Mouse (Mus musculus) limb, embryonic 11.5 days (tissue): ENCODE data around the gene Habp4. TPM values are rescaled to one million over a fixed set of nuclear protein-coding genes. Genes with fewer than 3 reads are reported as not detected.

Experiments
- ATAC-seq: fragments of 200-750 bp; cut with Nextera tagmentation; 2 replicates; pipeline ENCODE4 v1.8.0; 2017; ENCODE audit warnings: low read depth; ENCODE audit not compliant: insufficient number of reproducible peaks, low FRiP score, low TSS enrichment
- DNase-seq: peaks from one replicate; pipeline ENCODE4 v3.0.0-alpha.2; 2015; ENCODE audit warnings: low spot score
- H3K27ac ChIP-seq: fragments of 300-500 bp; sonication (generic); replicated peaks from 2 replicates; pipeline ENCODE4 v1.5.1; 2014; ENCODE audit warnings: low read depth, mild to moderate bottlenecking, low read length
- H3K27me3 ChIP-seq: fragments of 300-500 bp; sonication (generic); 2 replicates; pipeline ENCODE4 v1.6.1; 2014; ENCODE audit warnings: mild to moderate bottlenecking, low read length, mixed read lengths; ENCODE audit not compliant: control insufficient read depth, insufficient read depth
- H3K36me3 ChIP-seq: fragments of 300-500 bp; sonication (generic); 2 replicates; pipeline ENCODE4 v1.6.1; 2014; ENCODE audit warnings: mild to moderate bottlenecking, low read length, moderate library complexity, mixed read lengths; ENCODE audit not compliant: control insufficient read depth, insufficient read depth
- H3K4me1 ChIP-seq: fragments of 300-500 bp; sonication (generic); 2 replicates; pipeline ENCODE4 v1.6.1; 2014; ENCODE audit warnings: low read length, mixed read lengths; ENCODE audit not compliant: control insufficient read depth, insufficient read depth
- H3K4me2 ChIP-seq: fragments of 300-500 bp; sonication (generic); 2 replicates; pipeline ENCODE4 v1.6.1; 2014; ENCODE audit warnings: low read depth, mild to moderate bottlenecking, moderate library complexity; ENCODE audit not compliant: severe bottlenecking
- H3K4me3 ChIP-seq: fragments of 300-500 bp; sonication (generic); 2 replicates; pipeline ENCODE4 v1.5.1; 2014; ENCODE audit warnings: low read depth, low read length
- H3K9ac ChIP-seq: fragments of 300-500 bp; sonication (generic); 2 replicates; pipeline ENCODE4 v1.6.1; 2014; ENCODE audit warnings: mild to moderate bottlenecking, low read length
- H3K9me3 ChIP-seq: fragments of 300-500 bp; sonication (generic); 2 replicates; pipeline ENCODE4 v1.6.1; 2016; ENCODE audit warnings: low read length; ENCODE audit not compliant: control insufficient read depth
- WGBS: fragments of 180-500 bp; shearing (Covaris S2); extraction: QIAGEN DNeasy Blood & Tissue Kit; methylation state at CpG from one replicate; pipeline ENCODE4 v1.1.7; 2014; 5-methylcytosine and 5-hydroxymethylcytosine counted together
- polyA plus RNA-seq: library from polyadenylated mRNA; unstranded; fragments of >200 nt; fragmentation: Nextera tagmentation; extraction: Ambion mirVana; gene quantifications from 2 replicates; pipeline ENCODE4 v1.2.1, GENCODE M21; 2014

Habp4 gene
- polyA plus RNA-seq, 1 experiment from 2014 or later = 24.4 TPM

GRCm38 (mm10) chr13:64200911-64201310 is 39.3 kb downstream of the Habp4 start:
- ATAC-seq = no peak

GRCm38 (mm10) chr13:64204726-64205125 is 43.1 kb downstream of the Habp4 start:
- peak; percentile 33 for DNase-seq
- ATAC-seq = no peak

More at GRCm38 (mm10) chr13:64200911-64201310, 39.3 kb downstream of the Habp4 start:
- no peak overlapping the region for H3K4me2 ChIP-seq
- peaks cover 2% of the 10 kb centered on the region; the same call in 1 of the 2 replicates for H3K4me1 ChIP-seq
- 98% methylated on average over 4 of the region's 4 CpGs for WGBS
- peaks cover 3% of the 10 kb centered on the region; the same call in 1 of the 2 replicates for H3K36me3 ChIP-seq
- no peak overlapping the region for H3K4me3 ChIP-seq
- no peak overlapping the region for H3K27ac ChIP-seq
- H3K9me3 ChIP-seq = no peaks in the 10 kb centered on the region
- H3K27me3 ChIP-seq = no peaks in the 10 kb centered on the region
- no peak overlapping the region for H3K9ac ChIP-seq
- no peak for DNase-seq

GRCm38 (mm10) chr13:64205186-64205585 is 43.6 kb downstream of the Habp4 start:
- H3K4me2 ChIP-seq = no peak overlapping the region
- 31% methylated on average over 2 of the region's 2 CpGs for WGBS
- no peak overlapping the region for H3K4me3 ChIP-seq
- no peak overlapping the region for H3K9ac ChIP-seq
- DNase-seq (peak; percentile 64), ATAC-seq (peak; percentile 91)
- peaks cover 2% of the 10 kb centered on the region; the same call in 1 of the 2 replicates for H3K4me1 ChIP-seq
- H3K9me3 ChIP-seq = no peaks in the 10 kb centered on the region
- H3K27ac ChIP-seq = no peak overlapping the region
- H3K36me3 ChIP-seq = peaks cover 3% of the 10 kb centered on the region; the same call in 1 of the 2 replicates
- H3K27me3 ChIP-seq = no peaks in the 10 kb centered on the region

More at GRCm38 (mm10) chr13:64204726-64205125, 43.1 kb downstream of the Habp4 start:
- Histone ChIP-seq H3K27me3 (no peaks in the 10 kb centered on the region), H3K27ac (no peak overlapping the region), H3K36me3 (peaks cover 3% of the 10 kb centered on the region; the same call in 1 of the 2 replicates), H3K4me2 (no peak overlapping the region), H3K4me1 (peaks cover 2% of the 10 kb centered on the region; the same call in 1 of the 2 replicates), H3K4me3 (no peak overlapping the region), H3K9ac (no peak overlapping the region), H3K9me3 (no peaks in the 10 kb centered on the region)
- 91% methylated on average over 2 of the region's 2 CpGs for WGBS

- WGBS = 89% methylated on average over 6 of the region's 6 CpGs
- ATAC-seq = no peak
- no peak overlapping the region for H3K4me2 ChIP-seq
Measured at GRCm38 (mm10) chr13:64208146-64208545, 46.5 kb downstream of the Habp4 start.

GRCm38 (mm10) chr13:64211995-64212603 is 50.5 kb downstream of the Habp4 start:
- Histone ChIP-seq H3K27me3 (no peaks in the 10 kb centered on the region), H3K9me3 (no peaks in the 10 kb centered on the region), H3K4me1 (no peaks in the 10 kb centered on the region), H3K4me3 (no peak overlapping the region), H3K9ac (no peak overlapping the region), H3K4me2 (no peak overlapping the region), H3K36me3 (no peaks in the 10 kb centered on the region; the same call in 1 of the 2 replicates), H3K27ac (no peak overlapping the region)
- DNase-seq (no peak), ATAC-seq (no peak)
- WGBS = 90% methylated on average over 5 of the region's 5 CpGs

More at GRCm38 (mm10) chr13:64208146-64208545, 46.5 kb downstream of the Habp4 start:
- DNase-seq = no peak
- H3K27ac ChIP-seq = no peak overlapping the region
- no peak overlapping the region for H3K4me3 ChIP-seq
- no peak overlapping the region for H3K9ac ChIP-seq
- H3K27me3 ChIP-seq = no peaks in the 10 kb centered on the region
- no peaks in the 10 kb centered on the region for H3K36me3 ChIP-seq
- H3K9me3 ChIP-seq = no peaks in the 10 kb centered on the region
- H3K4me1 ChIP-seq = 0 out of 2 replicates have a peak, but pooled peaks cover 2% of the 10 kb centered on the region

GRCm38 (mm10) chr13:64214891-64215290 is 53.3 kb downstream of the Habp4 start:
- Histone ChIP-seq H3K36me3 (no peaks in the 10 kb centered on the region; the same call in 1 of the 2 replicates), H3K9me3 (no peaks in the 10 kb centered on the region), H3K27ac (no peak overlapping the region), H3K9ac (no peak overlapping the region), H3K4me1 (no peaks in the 10 kb centered on the region), H3K4me2 (no peak overlapping the region), H3K27me3 (no peaks in the 10 kb centered on the region), H3K4me3 (no peak overlapping the region)
- no peak for DNase-seq
- no peak for ATAC-seq
- WGBS = 92% methylated on average over 5 of the region's 5 CpGs

GRCm38 (mm10) chr13:64225738-64226137 is 64.1 kb downstream of the Habp4 start:
- H3K4me1 ChIP-seq = no peaks in the 10 kb centered on the region
- 67% methylated on average over 3 of the region's 3 CpGs for WGBS
- DNase-seq = no peak

GRCm38 (mm10) chr13:64226725-64227124 is 65.1 kb downstream of the Habp4 start:
- Histone ChIP-seq H3K4me3 (no peak overlapping the region), H3K27ac (no peak overlapping the region), H3K9me3 (no peaks in the 10 kb centered on the region), H3K36me3 (no peaks in the 10 kb centered on the region; the same call in 1 of the 2 replicates), H3K9ac (no peak overlapping the region), H3K27me3 (no peaks in the 10 kb centered on the region), H3K4me1 (no peaks in the 10 kb centered on the region), H3K4me2 (no peak overlapping the region)
- DNase-seq (no peak), ATAC-seq (no peak)
- WGBS = 88% methylated on average over 4 of the region's 4 CpGs

More at GRCm38 (mm10) chr13:64225738-64226137, 64.1 kb downstream of the Habp4 start:
- H3K9me3 ChIP-seq = no peaks in the 10 kb centered on the region
- H3K27ac ChIP-seq = no peak overlapping the region
- no peak overlapping the region for H3K9ac ChIP-seq
- no peak for ATAC-seq
- no peaks in the 10 kb centered on the region; the same call in 1 of the 2 replicates for H3K36me3 ChIP-seq
- no peak overlapping the region for H3K4me3 ChIP-seq
- no peaks in the 10 kb centered on the region for H3K27me3 ChIP-seq
- no peak overlapping the region for H3K4me2 ChIP-seq
